Mouse (Mus musculus) retina, embryonic 14.5 days (tissue): ENCODE measurements at regions not wholly inside any gene's neighbourhood (a gene's known extent, or its start where the extent isn't known, plus 50 kb on each side); places are given as distances from the start of the nearest gene placed in this dataset.
"Not testable (repeated sequence)": the region's sequence is repeated elsewhere in the genome, so short reads cannot be mapped to it uniquely, and the experiment has no call there.

ENCODE experiments used
- DNase-seq: peaks from one replicate; pipeline ENCODE4 v3.0.0-alpha.2; 2015; ENCODE audit warnings: low spot score

GRCm38 (mm10) chr3:98968811-98969210, 75.8 kb upstream of the Hao2 start:
- DNase-seq = no peak

- DNase-seq = peak; percentile 83
Measured at GRCm38 (mm10) chr3:98975777-98976176, 82.7 kb upstream of the Hao2 start.

- no peak for DNase-seq
Measured at GRCm38 (mm10) chr3:98982787-98983186, 89.7 kb upstream of the Hao2 start.

GRCm38 (mm10) chr3:98987266-98987665, 94.2 kb upstream of the Hao2 start:
- DNase-seq = not testable (repeated sequence)

GRCm38 (mm10) chr3:98990801-98991200, 97.8 kb upstream of the Hao2 start:
- peak; percentile 35 for DNase-seq

- no peak for DNase-seq
Measured at GRCm38 (mm10) chr3:98991276-98991675, 98.2 kb upstream of the Hao2 start.

- no peak for DNase-seq
Measured at GRCm38 (mm10) chr3:98994086-98994485, 101.0 kb upstream of the Hao2 start.

GRCm38 (mm10) chr3:99030636-99031035, 110.2 kb upstream of the Wars2 start:
- no peak for DNase-seq

GRCm38 (mm10) chr3:99046190-99046589, 94.7 kb upstream of the Wars2 start:
- no peak for DNase-seq

- DNase-seq = no peak
Measured at GRCm38 (mm10) chr3:99047156-99047555, 93.7 kb upstream of the Wars2 start.

GRCm38 (mm10) chr3:99049305-99049704, 91.6 kb upstream of the Wars2 start:
- DNase-seq = peak; percentile 2

- no peak for DNase-seq
Measured at GRCm38 (mm10) chr3:99052176-99052575, 88.7 kb upstream of the Wars2 start.

- no peak for DNase-seq
Measured at GRCm38 (mm10) chr3:99067168-99067567, 73.7 kb upstream of the Wars2 start.
